ENCODE assay signal across 44 mouse cellular contexts in genomic region chr11:121006184-121006583, GRCm38 (mm10). TPM values are rescaled to one million over a fixed set of nuclear protein-coding genes. Genes with fewer than 3 reads are reported as not detected.
"Had no signal": no experiment of that assay in that cellular context is flagged by ENCODE, and none has a peak within 500 bp of the region (broad histone marks: within the 10 kb centered on the region; RNA-seq: fewer than 3 reads in every experiment).

No protein-coding gene starts in this region.

- H3K4me1 ChIP-seq: liver, embryonic 15.5 days; midbrain, embryonic 10.5 days; midbrain, embryonic 13.5 days; midbrain, embryonic 15.5 days; neural tube, embryonic 12.5 days had no signal

- DNase-seq: left cerebral cortex, postnatal 4 days; liver; liver, embryonic 13.5 days; liver, postnatal 0 days; lung, adult 18-20 months; lung, adult 2 months; lung, embryonic 14.5 days; lung, postnatal 10 days; lung, postnatal 14 days; lung, postnatal 36 days; lung, postnatal 4 days had no signal

- H3K4me3 ChIP-seq: limb, embryonic 10.5 days; limb, embryonic 12.5 days; limb, embryonic 13.5 days; limb, embryonic 15.5 days; liver, embryonic 12.5 days; liver, embryonic 13.5 days; liver, embryonic 15.5 days; lung, embryonic 15.5 days; megakaryocyte, embryonic 14.5 days; midbrain, embryonic 10.5 days; midbrain, embryonic 12.5 days; midbrain, embryonic 13.5 days; midbrain, embryonic 15.5 days; myocyte; neural tube, embryonic 12.5 days had no signal

- H3K4me2 ChIP-seq: limb, embryonic 12.5 days; limb, embryonic 13.5 days; limb, embryonic 15.5 days; liver, embryonic 11.5 days; liver, embryonic 12.5 days; liver, embryonic 13.5 days; liver, embryonic 15.5 days; lung, embryonic 14.5 days; lung, embryonic 15.5 days; midbrain, embryonic 11.5 days; midbrain, embryonic 12.5 days; midbrain, embryonic 13.5 days; midbrain, embryonic 15.5 days; neural tube, embryonic 12.5 days had no signal

- H3K36me3 ChIP-seq: limb, embryonic 10.5 days; limb, embryonic 12.5 days; limb, embryonic 13.5 days; limb, embryonic 15.5 days; liver, embryonic 12.5 days; liver, embryonic 13.5 days; liver, embryonic 15.5 days; lung, embryonic 15.5 days; midbrain, embryonic 10.5 days; midbrain, embryonic 12.5 days; midbrain, embryonic 13.5 days; midbrain, embryonic 15.5 days; neural tube, embryonic 12.5 days had no signal

- H3K9me3 ChIP-seq: limb, embryonic 10.5 days; limb, embryonic 12.5 days; limb, embryonic 13.5 days; limb, embryonic 15.5 days; liver, embryonic 12.5 days; liver, embryonic 13.5 days; liver, embryonic 15.5 days; lung, embryonic 15.5 days; midbrain, embryonic 10.5 days; midbrain, embryonic 12.5 days; midbrain, embryonic 13.5 days; midbrain, embryonic 15.5 days; neural tube, embryonic 12.5 days had no signal

- ATAC-seq: liver, embryonic 12.5 days; liver, postnatal 0 days; lung, postnatal 0 days; midbrain, embryonic 13.5 days; midbrain, embryonic 15.5 days; midbrain, embryonic 16.5 days had no signal

- H3K27ac ChIP-seq: limb, embryonic 10.5 days; limb, embryonic 12.5 days; limb, embryonic 13.5 days; limb, embryonic 15.5 days; liver, embryonic 12.5 days; liver, embryonic 13.5 days; liver, embryonic 14.5 days; liver, embryonic 15.5 days; lung, embryonic 15.5 days; macrophage; midbrain, embryonic 10.5 days; midbrain, embryonic 12.5 days; midbrain, embryonic 13.5 days; midbrain, embryonic 15.5 days; neural tube, embryonic 12.5 days had no signal

- H3K9ac ChIP-seq: limb, embryonic 12.5 days; limb, embryonic 13.5 days; limb, embryonic 15.5 days; liver, embryonic 12.5 days; liver, embryonic 13.5 days; liver, embryonic 14.5 days; liver, embryonic 15.5 days; liver, postnatal 0 days; lung, embryonic 14.5 days; lung, embryonic 15.5 days; midbrain, embryonic 12.5 days; midbrain, embryonic 13.5 days; midbrain, embryonic 15.5 days; neural tube, embryonic 12.5 days had no signal

- H3K27me3 ChIP-seq: limb, embryonic 12.5 days; limb, embryonic 13.5 days; limb, embryonic 15.5 days; liver, embryonic 12.5 days; liver, embryonic 13.5 days; liver, embryonic 15.5 days; lung, embryonic 15.5 days; midbrain, embryonic 12.5 days; midbrain, embryonic 13.5 days; midbrain, embryonic 15.5 days; neural tube, embryonic 12.5 days had no signal

RNA-seq across cellular contexts. Expression of gene Cd7, which starts 33.0 kb away (rescaled TPM):
- total RNA-seq: left cerebral cortex, postnatal 10 days; left cerebral cortex, postnatal 4 days; midbrain, postnatal 0 days had no signal
- polyA plus RNA-seq: limb, embryonic 10.5 days; limb, embryonic 11.5 days; limb, embryonic 12.5 days; limb, embryonic 13.5 days; lung, embryonic 14.5 days; midbrain, embryonic 10.5 days; midbrain, embryonic 11.5 days; midbrain, embryonic 12.5 days; midbrain, embryonic 15.5 days; midbrain, embryonic 16.5 days; midbrain, postnatal 0 days; neural tube, embryonic 11.5 days had no signal

RNA-seq across cellular contexts. Expression of gene Sectm1b, which starts 57.2 kb away (rescaled TPM):
- total RNA-seq: left cerebral cortex, adult 8-10 months; left cerebral cortex, postnatal 10 days; left cerebral cortex, postnatal 14 days; left cerebral cortex, postnatal 25 days; left cerebral cortex, postnatal 36 days; left cerebral cortex, postnatal 4 days; liver, adult 2 months; megakaryocyte progenitor cell, adult 5-6 weeks; megakaryocyte, adult 5-6 weeks; midbrain, postnatal 0 days; monocyte, adult 5-6 weeks had no signal
- polyA plus RNA-seq: limb, embryonic 10.5 days; limb, embryonic 11.5 days; limb, embryonic 12.5 days; limb, embryonic 13.5 days; limb, embryonic 14.5 days; liver, embryonic 11.5 days; lung, embryonic 14.5 days; lung, embryonic 15.5 days; macrophage; midbrain, embryonic 10.5 days; midbrain, embryonic 11.5 days; midbrain, embryonic 12.5 days; midbrain, embryonic 13.5 days; midbrain, embryonic 15.5 days; midbrain, embryonic 16.5 days; midbrain, postnatal 0 days; myocyte; neural tube, embryonic 11.5 days; neural tube, embryonic 12.5 days had no signal
